Mouse (Mus musculus): ENCODE data around the gene Ptchd1. TPM values are rescaled to one million over a fixed set of nuclear protein-coding genes. Genes with fewer than 3 reads are reported as not detected.

Gene Ptchd1
- polyA plus RNA-seq, 1 experiment, result 1.9 TPM

GRCm38 (mm10) chrX:155592467-155592866, 31.1 kb downstream of the Ptchd1 start:
- no peak overlapping the region for H3K4me3 ChIP-seq (ENCODE audit: low read depth, low read length)
- H3K27me3 ChIP-seq (ENCODE audit: control insufficient read depth, insufficient read depth, low read length, poor library complexity, severe bottlenecking), result no peaks in the 10 kb centered on the region
- H3K4me1 ChIP-seq (ENCODE audit: control insufficient read depth, insufficient read depth, low read length), result no peaks in the 10 kb centered on the region
- no peaks in the 10 kb centered on the region for H3K9me3 ChIP-seq (replicated peaks; ENCODE audit: control insufficient read depth, insufficient read depth, low read length, poor library complexity, severe bottlenecking)
- no peak overlapping the region for H3K27ac ChIP-seq (ENCODE audit: insufficient read depth, low read length)
- no peaks in the 10 kb centered on the region for H3K36me3 ChIP-seq (ENCODE audit: control insufficient read depth, insufficient read depth, low read length, poor library complexity, severe bottlenecking)
- TF ChIP-seq CTCF (IDR thresholded peaks at IDR 0.05; ENCODE audit: low read depth, low read length) (no peak), POLR2A (IDR thresholded peaks at IDR 0.05; ENCODE audit: insufficient read depth, low read length) (no peak), EP300 (IDR thresholded peaks at IDR 0.05; ENCODE audit: insufficient read depth, low read depth, low read length) (no peak)
- H3K9ac ChIP-seq (ENCODE audit: low read depth, poor library complexity, severe bottlenecking), result no peak overlapping the region

- Histone ChIP-seq H3K4me3 (ENCODE audit: low read depth, low read length) (no peak overlapping the region), H3K27me3 (ENCODE audit: control insufficient read depth, insufficient read depth, low read length, poor library complexity, severe bottlenecking) (no peaks in the 10 kb centered on the region), H3K9me3 (replicated peaks; ENCODE audit: control insufficient read depth, insufficient read depth, low read length, poor library complexity, severe bottlenecking) (no peaks in the 10 kb centered on the region), H3K36me3 (ENCODE audit: control insufficient read depth, insufficient read depth, low read length, poor library complexity, severe bottlenecking) (no peaks in the 10 kb centered on the region), H3K9ac (ENCODE audit: low read depth, poor library complexity, severe bottlenecking) (no peak overlapping the region), H3K27ac (ENCODE audit: insufficient read depth, low read length) (no peak overlapping the region), H3K4me1 (ENCODE audit: control insufficient read depth, insufficient read depth, low read length) (no peaks in the 10 kb centered on the region)
- TF ChIP-seq POLR2A (IDR thresholded peaks at IDR 0.05; ENCODE audit: insufficient read depth, low read length), result no peak
These were observed 32.1 kb downstream of the Ptchd1 start for GRCm38 (mm10) chrX:155591490-155591889.

GRCm38 (mm10) chrX:155584586-155584985, 39.0 kb downstream of the Ptchd1 start:
- no peak overlapping the region for H3K27ac ChIP-seq (ENCODE audit: insufficient read depth, low read length)
- no peak overlapping the region for H3K9ac ChIP-seq (ENCODE audit: low read depth, poor library complexity, severe bottlenecking)
- TF ChIP-seq CTCF (IDR thresholded peaks at IDR 0.05; ENCODE audit: low read depth, low read length), result no peak
- TF ChIP-seq EP300 (IDR thresholded peaks at IDR 0.05; ENCODE audit: insufficient read depth, low read depth, low read length), result no peak
- no peak for TF ChIP-seq POLR2A (IDR thresholded peaks at IDR 0.05; ENCODE audit: insufficient read depth, low read length)
- no peak overlapping the region for H3K4me3 ChIP-seq (ENCODE audit: low read depth, low read length)
- H3K27me3 ChIP-seq (ENCODE audit: control insufficient read depth, insufficient read depth, low read length, poor library complexity, severe bottlenecking), result no peaks in the 10 kb centered on the region
- no peaks in the 10 kb centered on the region for H3K36me3 ChIP-seq (ENCODE audit: control insufficient read depth, insufficient read depth, low read length, poor library complexity, severe bottlenecking)
- no peaks in the 10 kb centered on the region for H3K4me1 ChIP-seq (ENCODE audit: control insufficient read depth, insufficient read depth, low read length)
- no peaks in the 10 kb centered on the region for H3K9me3 ChIP-seq (replicated peaks; ENCODE audit: control insufficient read depth, insufficient read depth, low read length, poor library complexity, severe bottlenecking)

GRCm38 (mm10) chrX:155579791-155580190, 43.8 kb downstream of the Ptchd1 start:
- Histone ChIP-seq H3K4me1 (ENCODE audit: control insufficient read depth, insufficient read depth, low read length) (no peaks in the 10 kb centered on the region), H3K9me3 (replicated peaks; ENCODE audit: control insufficient read depth, insufficient read depth, low read length, poor library complexity, severe bottlenecking) (no peaks in the 10 kb centered on the region), H3K27me3 (ENCODE audit: control insufficient read depth, insufficient read depth, low read length, poor library complexity, severe bottlenecking) (no peaks in the 10 kb centered on the region), H3K9ac (ENCODE audit: low read depth, poor library complexity, severe bottlenecking) (no peak overlapping the region), H3K36me3 (ENCODE audit: control insufficient read depth, insufficient read depth, low read length, poor library complexity, severe bottlenecking) (no peaks in the 10 kb centered on the region), H3K4me3 (ENCODE audit: low read depth, low read length) (no peak overlapping the region), H3K27ac (ENCODE audit: insufficient read depth, low read length) (no peak overlapping the region)
- TF ChIP-seq EP300 (IDR thresholded peaks at IDR 0.05; ENCODE audit: insufficient read depth, low read depth, low read length) (no peak), CTCF (IDR thresholded peaks at IDR 0.05; ENCODE audit: low read depth, low read length) (no peak), POLR2A (IDR thresholded peaks at IDR 0.05; ENCODE audit: insufficient read depth, low read length) (no peak)

- no peak overlapping the region for H3K4me3 ChIP-seq (ENCODE audit: low read depth, low read length)
- no peaks in the 10 kb centered on the region for H3K36me3 ChIP-seq (ENCODE audit: control insufficient read depth, insufficient read depth, low read length, poor library complexity, severe bottlenecking)
- no peak overlapping the region for H3K9ac ChIP-seq (ENCODE audit: low read depth, poor library complexity, severe bottlenecking)
- TF ChIP-seq EP300 (IDR thresholded peaks at IDR 0.05; ENCODE audit: insufficient read depth, low read depth, low read length), result no peak
- TF ChIP-seq CTCF (IDR thresholded peaks at IDR 0.05; ENCODE audit: low read depth, low read length), result no peak
- no peaks in the 10 kb centered on the region for H3K9me3 ChIP-seq (replicated peaks; ENCODE audit: control insufficient read depth, insufficient read depth, low read length, poor library complexity, severe bottlenecking)
- H3K27me3 ChIP-seq (ENCODE audit: control insufficient read depth, insufficient read depth, low read length, poor library complexity, severe bottlenecking), result no peaks in the 10 kb centered on the region
- no peaks in the 10 kb centered on the region for H3K4me1 ChIP-seq (ENCODE audit: control insufficient read depth, insufficient read depth, low read length)
- H3K27ac ChIP-seq (ENCODE audit: insufficient read depth, low read length), result no peak overlapping the region
These were observed 51.2 kb downstream of the Ptchd1 start for GRCm38 (mm10) chrX:155572396-155572795.

- Histone ChIP-seq H3K27ac (ENCODE audit: insufficient read depth, low read length) (no peak overlapping the region), H3K4me3 (ENCODE audit: low read depth, low read length) (no peak overlapping the region), H3K9me3 (replicated peaks; ENCODE audit: control insufficient read depth, insufficient read depth, low read length, poor library complexity, severe bottlenecking) (no peaks in the 10 kb centered on the region), H3K4me1 (ENCODE audit: control insufficient read depth, insufficient read depth, low read length) (no peaks in the 10 kb centered on the region), H3K27me3 (ENCODE audit: control insufficient read depth, insufficient read depth, low read length, poor library complexity, severe bottlenecking) (no peaks in the 10 kb centered on the region), H3K36me3 (ENCODE audit: control insufficient read depth, insufficient read depth, low read length, poor library complexity, severe bottlenecking) (no peaks in the 10 kb centered on the region), H3K9ac (ENCODE audit: low read depth, poor library complexity, severe bottlenecking) (no peak overlapping the region)
- TF ChIP-seq POLR2A (IDR thresholded peaks at IDR 0.05; ENCODE audit: insufficient read depth, low read length), result no peak
These were observed 79.8 kb downstream of the Ptchd1 start for GRCm38 (mm10) chrX:155543780-155544179.

Other genes with a start within 250 kb of the Ptchd1 start
- not detected in 2 replicates for gene Gm15155, start 927 bp upstream of the Ptchd1 start, polyA plus RNA-seq (2011; ENCODE audit: insufficient read depth, insufficient read length, low read depth, missing spikeins)

Data from ES-Bruce4 (cell line).